Mouse (Mus musculus) layer of hippocampus, postnatal 25 days (tissue): ENCODE data around the gene Ndufaf8. TPM values are rescaled to one million over a fixed set of nuclear protein-coding genes. Genes with fewer than 3 reads are reported as not detected.
A peak's percentile ranks its signal among the peaks of the same experiment; 100 is the strongest.

Experiments
- DNase-seq, 2 experiments: peaks; one replicate each; pipeline ENCODE4 v3.0.0; 2022; ENCODE audit warnings: mixed read lengths in 2 of 2, low spot score in 1 of 2; ENCODE audit errors: extremely low spot score in 1 of 2
- total RNA-seq, 2 experiments: library from RNA; stranded (reverse); gene quantifications; 2 replicates each; pipeline ENCODE4 v1.2.3; 2021

Ndufaf8 gene
- 10 to 100 TPM; 36.0 to 45.9 TPM for total RNA-seq

DNA sequence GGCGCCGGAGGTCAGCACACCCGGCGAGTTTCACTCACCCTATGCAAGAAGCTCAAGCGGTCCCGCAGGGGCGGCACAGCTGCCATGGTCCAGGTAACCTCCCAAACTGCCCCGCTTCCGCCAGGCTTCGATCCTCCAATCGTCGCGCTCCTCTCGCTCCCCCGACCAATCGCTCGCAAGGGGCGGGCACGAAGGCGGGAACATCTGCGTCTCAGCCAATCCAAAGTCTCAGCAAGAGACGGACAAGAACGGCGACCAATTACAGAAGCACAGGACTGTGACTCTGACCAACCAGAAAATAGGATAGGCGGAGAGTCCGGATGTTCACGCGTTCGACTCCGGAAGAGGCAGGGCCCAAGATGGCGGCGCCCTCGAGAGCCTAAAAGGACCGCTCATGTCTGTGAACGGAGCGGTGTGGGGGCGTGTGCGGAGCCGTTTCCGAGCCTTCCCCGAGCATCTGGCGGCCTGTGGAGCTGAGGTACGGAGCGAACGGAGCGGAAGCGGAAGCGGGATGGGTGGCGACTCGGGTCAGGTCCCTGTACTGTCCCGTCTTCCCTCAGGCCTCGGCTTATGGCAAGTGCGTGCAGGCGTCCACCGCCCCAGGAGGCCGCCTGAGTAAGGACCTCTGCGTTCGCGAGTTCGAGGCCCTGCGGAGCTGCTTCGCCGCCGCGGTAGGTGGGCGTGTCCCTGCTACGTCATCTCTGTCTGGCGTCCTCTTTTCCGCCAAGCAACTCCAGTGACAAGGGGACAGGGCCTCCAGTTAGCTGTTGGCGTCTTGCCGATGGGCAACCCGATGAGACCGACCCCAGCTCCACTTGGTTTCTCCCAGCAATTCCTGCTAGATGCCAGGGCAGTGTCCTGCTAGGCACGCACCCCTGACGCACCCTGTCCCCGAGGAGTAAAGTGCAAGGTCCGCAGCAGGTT lies at the start of gene Ndufaf8, which contains the start of gene Tepsin:
Gene Ndufaf8, plus strand, starts transcription at position 341 of the 924 bp plus-strand sequence.
Gene Tepsin, minus strand, starts transcription at position 144 of the 924 bp plus-strand sequence.
- DNase-seq = peak; percentile 96 to 100

DNA sequence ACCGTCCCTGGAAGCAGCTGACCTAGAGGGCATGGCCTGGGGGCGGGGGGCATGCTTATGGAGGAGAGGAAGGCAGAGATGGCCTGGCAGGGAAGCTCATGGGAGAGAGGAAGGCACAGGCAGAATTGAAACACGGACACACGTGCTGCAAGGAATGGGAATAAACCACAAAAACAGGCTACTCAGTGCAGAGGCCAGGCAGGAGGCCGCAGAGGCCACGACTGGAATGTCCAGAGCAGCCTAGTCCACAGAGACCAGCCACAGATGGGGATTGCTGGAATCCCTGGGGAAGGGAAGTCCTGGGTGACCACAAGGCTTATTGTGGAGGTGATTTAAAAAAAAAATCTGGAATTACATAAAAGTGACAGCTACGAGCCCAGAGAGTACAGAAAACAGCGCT lies 49.7 kb upstream of the Ndufaf8 start:
- no peak for DNase-seq

DNA sequence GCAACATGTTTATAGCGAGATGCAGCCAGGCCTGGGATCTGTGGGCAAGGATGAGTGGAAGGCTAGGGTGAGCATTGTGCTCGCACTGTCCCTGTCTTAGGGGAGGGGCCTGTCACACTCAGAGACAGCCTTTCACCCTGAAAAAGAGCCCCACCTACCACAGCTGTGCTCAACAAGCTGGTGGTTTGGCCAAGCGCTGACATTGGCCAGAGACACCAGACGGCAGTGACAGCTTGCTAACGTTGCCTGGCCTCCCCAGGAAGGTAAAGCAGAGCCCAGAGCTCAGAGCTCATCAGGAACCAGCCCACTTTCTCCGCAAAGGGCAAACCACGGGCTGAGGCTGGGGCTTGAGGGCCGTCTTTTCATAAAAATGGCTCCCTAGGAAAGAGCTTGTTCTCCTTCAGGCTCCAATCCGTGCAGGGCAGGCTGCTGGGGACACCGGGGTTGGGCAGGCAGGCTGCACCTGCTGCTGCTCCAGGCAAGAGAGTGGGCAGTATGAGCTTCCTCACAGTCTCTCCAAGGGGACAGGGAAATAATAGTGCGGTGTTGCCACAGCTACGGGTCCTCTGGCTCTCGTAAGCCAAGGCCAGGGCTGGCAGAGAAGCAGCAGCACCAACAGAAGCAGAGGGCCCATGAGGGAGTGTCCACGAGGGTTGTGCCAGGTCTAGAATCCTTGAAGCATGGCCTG lies 47.5 kb upstream of the Ndufaf8 start:
- DNase-seq = no peak

DNA sequence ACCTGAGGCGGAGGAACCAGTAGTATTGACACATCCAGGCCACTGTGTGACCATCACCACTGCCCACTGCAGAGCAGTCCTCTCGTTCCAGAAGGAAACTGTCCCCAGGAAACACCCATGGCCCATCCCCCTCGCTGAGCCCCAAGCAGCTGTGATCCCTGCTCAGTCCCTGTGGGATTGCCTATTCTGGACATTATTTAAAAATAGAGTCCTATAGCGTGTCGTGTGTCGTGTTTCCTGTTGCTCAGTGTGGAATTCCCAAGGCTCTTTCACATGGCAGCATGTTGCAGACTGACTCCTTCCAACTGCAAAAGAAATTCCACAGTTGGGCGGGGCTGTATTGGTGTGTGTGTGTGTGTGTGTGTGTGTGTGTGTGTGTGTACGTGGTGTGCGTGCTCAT lies 46.5 kb upstream of the Ndufaf8 start:
- no peak for DNase-seq

DNA sequence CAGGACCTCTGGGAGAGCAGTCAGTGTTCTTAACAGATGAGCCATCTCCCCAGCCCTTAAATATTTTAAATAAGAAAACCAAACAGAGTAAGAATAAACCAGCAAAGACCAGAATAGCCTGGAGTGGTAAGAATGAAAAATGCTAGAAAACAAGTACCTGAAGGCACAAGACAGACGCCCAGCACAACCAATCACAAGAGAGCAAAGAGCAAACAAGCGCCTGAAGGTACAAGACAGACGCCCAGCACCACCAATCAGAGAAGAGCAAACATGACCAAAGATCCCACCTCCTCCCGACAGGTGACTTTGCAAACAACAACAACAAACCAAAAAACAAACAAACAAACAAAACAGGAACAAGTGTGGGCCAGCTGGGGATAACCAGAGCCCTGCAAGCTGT lies 44.9 kb upstream of the Ndufaf8 start:
- no peak for DNase-seq

- no peak for DNase-seq
These were observed 42.6 kb upstream of the Ndufaf8 start for GRCm38 (mm10) chr11:120055953-120056732.

GRCm38 (mm10) chr11:120060634-120061033 lies 38.1 kb upstream of the Ndufaf8 start:
- no peak for DNase-seq

- no peak for DNase-seq
These were observed 35.4 kb upstream of the Ndufaf8 start for GRCm38 (mm10) chr11:120063326-120063725.

GRCm38 (mm10) chr11:120064006-120064667 lies 34.6 kb upstream of the Ndufaf8 start:
- DNase-seq = no peak

DNA sequence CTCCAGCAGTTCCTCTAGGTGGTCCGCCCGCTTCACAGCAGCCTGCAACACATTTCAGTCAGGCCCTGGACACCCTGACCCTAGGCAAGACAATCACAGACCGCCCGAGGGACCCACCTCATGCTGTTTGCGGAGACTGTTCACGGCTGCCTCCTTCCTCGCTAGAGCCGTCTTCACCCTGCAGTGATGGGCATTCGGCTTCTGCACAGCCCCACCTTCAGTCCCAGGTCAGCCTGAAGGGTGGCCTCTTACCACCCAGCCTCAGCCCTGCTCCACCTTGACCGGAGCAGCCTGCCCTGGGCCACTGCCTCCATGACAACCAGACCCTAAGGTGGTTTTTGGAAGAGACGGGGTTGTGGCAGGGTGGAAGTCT lies 34.1 kb upstream of the Ndufaf8 start:
- DNase-seq = no peak

DNA sequence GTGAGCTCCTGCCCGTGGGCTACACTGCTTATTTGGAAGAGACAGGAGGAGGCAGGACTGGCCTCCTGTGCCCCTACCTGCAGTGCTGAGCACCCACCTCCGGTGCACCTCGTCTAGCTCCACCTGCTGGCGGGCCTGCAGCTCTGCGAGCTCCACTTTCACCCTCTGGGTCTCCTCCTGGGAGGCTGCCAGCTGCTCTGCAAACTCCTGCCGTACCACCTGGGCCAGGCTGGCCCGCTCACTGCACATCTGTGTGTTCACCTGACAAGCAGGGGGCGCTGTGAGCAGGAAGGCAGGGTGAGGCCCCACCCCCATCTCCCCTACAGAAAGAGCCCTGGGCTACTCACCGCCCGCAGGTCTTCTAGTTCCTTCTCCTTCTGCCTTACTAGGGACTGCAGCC lies 33.4 kb upstream of the Ndufaf8 start:
- DNase-seq = peak; percentile 58 to 63

DNA sequence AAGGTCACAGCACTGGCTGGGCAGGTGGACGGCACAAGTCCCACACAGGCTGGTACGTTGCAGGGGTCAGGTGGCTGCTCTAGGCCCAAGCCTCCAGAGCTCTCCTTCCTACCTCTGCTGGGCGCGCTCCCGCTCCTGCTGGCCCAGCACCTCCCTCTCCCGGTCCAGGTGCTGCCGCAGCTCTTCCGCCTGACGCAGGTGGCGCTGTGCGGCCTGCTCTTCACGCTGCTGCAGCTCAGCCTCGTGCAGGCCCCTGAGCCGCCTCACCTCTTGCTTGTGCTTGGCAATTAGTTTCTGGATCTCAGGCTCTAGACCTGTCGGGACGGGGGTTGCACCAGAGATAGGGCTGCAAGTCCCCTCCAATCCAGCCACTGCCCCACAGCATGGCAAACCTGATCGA lies 30.9 kb upstream of the Ndufaf8 start:
- DNase-seq = no peak

- DNase-seq = no peak
These were observed 29.5 kb upstream of the Ndufaf8 start for GRCm38 (mm10) chr11:120069261-120069660.

DNA sequence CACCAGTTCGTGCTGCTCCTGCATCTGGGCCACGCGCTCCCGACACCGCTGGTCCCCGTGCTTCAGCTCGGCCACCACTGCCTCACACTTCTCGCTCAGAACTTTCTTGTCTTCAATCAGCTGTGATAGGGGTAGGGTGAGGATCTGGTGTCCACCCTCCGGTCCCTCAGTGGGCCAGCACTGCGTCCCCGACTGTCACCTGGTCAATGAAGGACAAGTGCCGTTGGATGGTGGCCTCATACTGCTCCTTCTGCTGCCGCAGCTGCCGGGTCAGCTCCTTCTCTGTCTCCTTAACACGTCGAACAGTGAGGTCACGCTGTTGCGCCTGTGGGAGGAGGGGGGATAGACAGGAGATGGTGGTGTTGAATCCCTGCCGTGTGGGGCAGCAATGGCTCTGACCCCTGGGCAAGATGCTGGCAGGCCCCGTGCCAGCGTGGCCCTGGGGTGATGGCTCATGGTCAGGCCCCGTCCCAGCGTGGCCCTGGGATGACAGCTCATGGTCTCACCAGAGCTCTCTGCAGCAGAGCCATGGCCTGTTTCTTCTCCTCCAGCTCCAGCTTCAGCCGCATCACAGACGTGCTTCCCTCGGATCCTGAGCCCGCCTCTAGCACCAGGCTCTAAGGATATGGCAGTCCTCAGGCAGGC lies 28.3 kb upstream of the Ndufaf8 start:
- no peak for DNase-seq

DNA sequence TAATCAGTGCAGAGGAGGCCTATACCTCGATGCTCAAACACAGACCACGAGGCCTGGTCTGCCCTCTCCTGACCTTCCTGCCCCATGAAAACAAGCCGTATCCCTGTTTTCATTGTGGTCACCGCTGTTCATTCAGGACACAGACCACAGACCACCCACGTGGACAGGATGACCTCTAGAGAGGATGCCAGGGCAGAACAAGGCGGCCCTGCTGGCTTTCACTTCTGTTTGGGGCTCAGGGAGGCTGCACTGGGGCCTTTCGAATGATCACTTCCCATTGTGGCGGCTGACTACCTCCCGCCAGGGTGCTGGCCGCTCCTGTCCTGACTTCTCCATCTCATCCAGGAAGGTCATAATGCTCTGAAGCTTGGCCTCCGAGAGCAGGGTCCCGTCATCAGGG lies 27.7 kb upstream of the Ndufaf8 start:
- no peak for DNase-seq

DNA sequence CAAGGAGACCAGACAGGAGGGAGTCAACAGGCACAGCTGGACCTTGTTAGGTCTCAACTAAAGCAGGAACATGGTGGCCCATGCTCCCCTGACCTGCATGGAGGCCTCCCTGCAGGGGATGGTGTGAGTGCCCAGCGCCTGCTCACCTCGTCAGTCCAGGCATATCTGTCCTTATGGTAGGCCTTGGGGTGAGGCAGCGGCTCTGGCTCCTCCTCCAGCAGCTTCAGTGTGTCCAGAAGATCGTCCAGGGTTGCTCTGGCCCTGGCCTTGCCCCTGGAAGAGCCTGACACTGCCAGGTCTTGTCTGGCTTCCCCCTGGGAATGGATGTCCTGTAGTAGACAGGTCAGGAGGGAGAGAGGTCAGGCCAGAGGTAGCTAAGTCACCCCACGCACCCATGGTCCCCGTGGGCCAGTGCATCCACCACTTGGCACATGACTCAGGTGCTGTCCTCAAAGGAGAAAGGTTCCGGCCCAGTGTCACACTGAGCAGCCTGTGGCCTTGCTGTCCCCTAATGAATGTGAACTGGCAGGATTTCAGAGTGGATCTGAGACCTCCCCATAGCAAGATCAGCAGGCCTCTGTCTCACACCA lies 26.9 kb upstream of the Ndufaf8 start:
- no peak for DNase-seq

GRCm38 (mm10) chr11:120072986-120073647 lies 25.6 kb upstream of the Ndufaf8 start:
- DNase-seq = no peak

DNA sequence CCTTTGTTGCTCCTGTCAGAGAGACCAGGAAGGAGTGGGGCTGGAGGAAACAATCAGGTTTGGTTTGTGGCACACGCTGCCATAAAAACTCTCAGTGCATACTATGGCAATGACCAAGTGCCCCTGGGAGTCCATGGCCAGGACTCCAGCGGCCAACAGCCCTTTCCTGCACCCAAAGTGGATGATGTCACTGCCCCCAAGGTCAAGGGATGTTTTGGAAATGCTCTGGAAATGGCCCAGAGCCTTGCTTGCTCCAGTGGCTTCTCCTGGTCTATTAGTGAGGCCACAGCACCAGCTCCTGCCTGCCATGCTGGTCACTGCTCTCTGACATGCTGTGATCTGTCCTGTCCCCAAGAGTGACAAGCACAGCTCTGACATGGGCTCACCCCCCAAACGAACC lies 22.5 kb upstream of the Ndufaf8 start:
- no peak for DNase-seq

DNA sequence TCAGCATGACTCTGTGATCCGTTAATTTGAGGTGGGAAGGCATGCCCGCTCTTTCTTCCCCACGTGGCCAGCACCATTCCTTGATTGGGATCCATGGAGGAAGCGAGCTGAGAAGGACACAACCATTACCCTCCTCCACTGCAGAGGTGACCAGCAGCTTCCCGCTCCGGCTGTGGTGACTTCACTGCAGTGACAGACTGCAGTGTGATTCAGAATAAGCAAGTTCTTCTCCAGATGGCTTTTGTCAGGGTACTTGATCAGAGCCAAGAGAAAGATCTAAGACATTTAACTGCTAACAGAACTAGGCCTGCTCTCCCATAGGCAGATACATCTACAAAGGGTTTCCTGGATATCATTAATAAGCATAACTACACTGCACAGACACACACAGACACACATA lies 18.4 kb upstream of the Ndufaf8 start:
- DNase-seq = no peak
